Mouse (Mus musculus) layer of hippocampus, adult 8-10 months (tissue): Measurements from ENCODE around the gene Cfap97d1. TPM values are rescaled to one million over a fixed set of nuclear protein-coding genes. Genes with fewer than 3 reads are reported as not detected.

ENCODE experiments used
- DNase-seq, 2 experiments: peaks; one replicate each; pipeline ENCODE4 v3.0.0; 2022; ENCODE audit warnings: low spot score in 2 of 2
- total RNA-seq, 4 experiments: library from RNA; stranded (reverse); gene quantifications; 2 replicates each; pipeline ENCODE4 v1.2.4; 2022

Gene Cfap97d1
- total RNA-seq, 4 experiments from 2014 or later = not detected

DNA sequence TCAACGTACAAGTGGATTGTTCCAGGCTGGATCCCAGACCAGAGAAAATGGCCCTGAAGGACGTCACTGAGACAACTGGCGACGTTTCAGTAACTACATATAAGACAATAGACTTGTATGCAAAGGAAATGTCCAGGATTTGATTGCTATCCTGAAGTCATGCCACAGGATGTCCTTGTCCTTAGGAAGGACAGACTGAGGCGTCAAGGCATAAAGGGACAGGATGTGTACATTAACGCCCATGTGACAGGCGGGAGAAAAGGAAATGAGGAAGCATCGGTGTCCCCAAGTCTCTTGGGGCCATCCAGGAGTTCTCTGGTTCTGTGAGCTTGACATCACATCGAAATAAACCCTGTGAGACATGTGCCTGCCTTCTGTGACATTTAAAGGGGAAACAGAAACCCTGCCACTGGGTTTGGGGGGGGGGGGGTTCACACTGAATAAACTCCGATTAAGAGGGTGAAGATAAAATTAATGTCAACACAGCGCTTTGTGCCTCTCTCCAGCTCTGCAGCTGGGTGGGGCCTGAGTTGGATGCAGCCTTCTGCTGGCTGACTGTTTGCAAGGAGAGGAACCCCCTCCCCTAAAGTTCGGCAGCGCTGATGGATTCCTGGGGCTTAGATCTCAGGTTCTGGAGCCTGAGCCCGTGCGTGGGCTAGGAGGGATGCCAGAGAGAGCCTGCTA is 25.0 kb downstream of the Cfap97d1 start:
- DNase-seq = no peak

DNA sequence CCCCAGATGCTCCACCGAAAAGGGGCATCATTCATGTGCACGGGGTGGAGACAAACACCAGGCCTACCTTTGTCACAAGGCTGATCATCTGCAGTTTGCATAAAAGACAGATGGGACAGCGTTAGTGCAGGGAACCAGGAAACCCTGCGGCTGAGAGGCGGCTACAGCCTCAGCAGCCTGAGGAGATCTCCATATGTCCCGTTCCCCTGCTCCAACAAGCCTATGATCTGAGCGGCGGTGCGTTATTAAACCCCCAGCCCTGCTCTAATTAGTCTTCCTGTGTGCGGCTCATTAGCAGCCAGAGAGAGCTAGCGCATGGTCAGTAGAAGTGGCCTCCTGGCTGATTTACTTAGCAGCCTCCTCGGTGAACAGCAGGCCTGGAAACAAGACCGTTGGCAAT is 26.1 kb downstream of the Cfap97d1 start:
- DNase-seq = peak; percentile 56 to 60

DNA sequence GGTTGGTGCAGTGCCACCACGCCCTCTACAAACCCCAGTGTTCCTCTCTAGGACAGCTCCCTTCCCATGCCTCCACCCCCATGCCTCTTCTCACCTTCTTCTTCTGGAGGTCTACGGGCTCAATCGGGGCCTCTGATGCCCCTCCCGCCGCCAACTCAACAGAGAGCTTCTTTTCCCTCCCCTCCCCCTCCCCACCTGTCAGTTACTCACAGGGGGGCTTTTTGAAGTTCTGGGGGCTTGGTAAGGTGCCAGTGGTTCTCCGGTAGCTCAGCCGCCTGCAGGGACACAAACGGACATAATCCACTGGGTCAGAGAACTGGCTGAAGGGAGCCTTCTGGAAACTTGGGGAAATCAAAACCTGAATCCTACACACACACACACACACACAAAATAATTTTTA is 27.4 kb downstream of the Cfap97d1 start:
- DNase-seq = no peak

DNA sequence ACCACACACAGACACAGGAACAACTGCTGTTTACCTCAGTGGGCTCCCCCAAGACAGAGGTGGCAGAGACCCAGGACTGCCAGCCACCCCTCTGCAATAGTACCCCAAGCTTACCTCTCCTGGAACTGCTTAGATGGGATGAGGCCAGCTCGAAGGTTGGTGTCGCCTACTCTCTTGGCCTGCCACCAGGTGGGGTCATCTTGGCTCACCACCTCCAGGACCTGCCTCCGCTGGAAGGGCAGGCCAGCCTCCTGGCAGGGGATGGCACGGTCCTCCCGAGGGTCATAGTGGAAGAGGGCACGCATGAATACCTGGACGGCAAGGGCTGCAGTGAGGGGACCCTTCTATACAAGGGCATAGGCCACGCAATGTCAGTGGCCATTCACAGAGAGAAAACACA is 29.1 kb downstream of the Cfap97d1 start:
- no peak for DNase-seq

DNA sequence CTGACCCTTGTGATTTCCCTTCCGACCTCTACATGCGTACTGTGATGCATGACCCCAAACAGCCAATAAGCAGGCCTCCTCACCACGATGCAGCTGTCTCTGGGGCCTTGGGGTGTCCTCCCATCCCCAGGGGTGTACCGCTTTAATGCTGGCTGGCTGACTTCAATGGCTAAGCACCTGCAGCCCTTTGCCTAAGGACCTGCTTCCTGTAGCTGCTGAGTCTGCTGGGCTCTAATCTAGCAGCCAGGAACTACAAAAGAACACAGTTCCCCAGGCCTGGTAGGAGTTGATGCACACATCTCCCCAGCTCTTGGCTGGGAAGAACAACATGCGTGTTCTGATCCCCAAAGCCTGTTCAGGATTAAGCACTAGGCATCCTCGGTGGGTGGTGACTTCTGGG is 31.4 kb downstream of the Cfap97d1 start:
- DNase-seq = no peak

DNA sequence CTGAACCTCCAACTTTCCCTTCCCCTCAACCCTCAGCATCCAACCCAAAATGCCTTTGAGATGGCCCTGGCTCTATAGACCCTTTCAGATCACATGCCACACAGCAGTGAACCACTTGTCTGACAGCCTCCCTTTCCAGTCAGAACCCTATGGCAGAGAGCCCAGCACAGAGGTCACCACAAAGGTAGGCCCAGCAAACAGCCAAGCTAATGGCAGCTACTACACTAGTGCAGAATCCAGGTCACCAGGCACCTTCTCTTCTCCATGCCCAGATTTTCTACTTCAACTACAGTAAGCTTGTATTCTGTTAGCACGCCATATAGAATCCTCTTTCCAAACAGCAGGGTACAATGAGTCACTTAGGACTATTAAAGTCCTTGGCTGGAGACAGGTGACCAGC is 32.1 kb downstream of the Cfap97d1 start:
- no peak for DNase-seq

DNA sequence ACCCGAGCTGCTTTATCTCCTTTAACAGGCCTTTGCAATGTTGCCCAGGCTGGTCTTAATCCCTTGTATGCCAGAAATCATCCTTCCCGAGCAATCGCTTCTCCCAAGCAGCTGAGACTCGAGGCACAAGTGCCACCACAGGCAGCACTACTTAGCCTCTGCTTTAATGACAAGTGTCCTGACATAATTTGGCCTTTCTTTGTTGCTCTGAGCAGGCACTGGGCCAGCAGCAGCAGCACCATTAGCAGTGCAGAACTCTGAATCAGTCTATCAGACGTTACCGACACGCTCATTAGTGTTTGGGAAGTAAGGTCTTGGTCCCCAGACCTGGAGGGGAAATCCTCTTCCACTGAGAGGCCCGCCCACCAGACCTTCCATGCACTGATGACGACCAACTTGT is 35.7 kb downstream of the Cfap97d1 start:
- no peak for DNase-seq

DNA sequence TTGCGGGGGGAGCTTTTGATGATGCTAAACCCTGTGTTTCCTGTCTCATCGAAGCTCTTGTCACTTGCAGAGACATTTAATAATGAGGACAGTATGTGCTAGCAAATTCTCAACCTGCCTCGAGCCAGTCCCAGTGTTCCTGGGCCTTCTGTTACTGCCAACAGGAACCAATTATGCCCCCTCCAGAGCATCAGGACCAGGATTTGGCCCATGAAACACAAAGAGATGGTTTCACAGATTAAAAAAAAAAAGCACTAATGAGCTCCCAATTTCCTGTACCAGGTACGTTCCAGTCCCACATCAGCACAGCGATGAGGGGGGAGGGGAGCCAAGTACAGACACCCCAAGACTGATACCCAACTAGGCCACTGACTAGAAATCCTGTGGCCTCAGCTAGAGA is 37.1 kb downstream of the Cfap97d1 start:
- no peak for DNase-seq

DNA sequence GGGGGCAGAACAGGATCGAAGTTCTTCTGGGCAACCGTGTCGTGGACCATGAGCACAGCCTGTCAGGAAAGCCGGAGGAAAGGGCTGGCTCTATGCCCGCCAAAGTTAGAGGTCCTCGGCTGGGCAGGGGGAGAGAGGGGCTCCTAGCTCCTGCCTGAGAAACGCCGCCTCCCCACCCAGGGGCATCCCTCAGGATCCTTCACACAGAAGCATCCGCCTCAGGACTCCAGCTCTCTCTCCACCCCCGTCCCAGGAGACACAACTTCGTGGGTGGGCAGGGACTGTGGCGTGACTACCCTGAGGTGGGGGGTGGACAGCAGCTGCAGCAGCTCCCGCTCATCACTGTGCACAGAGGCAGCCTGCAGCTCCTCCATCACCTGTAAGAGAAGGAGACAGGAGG is 39.3 kb downstream of the Cfap97d1 start:
- no peak for DNase-seq

DNA sequence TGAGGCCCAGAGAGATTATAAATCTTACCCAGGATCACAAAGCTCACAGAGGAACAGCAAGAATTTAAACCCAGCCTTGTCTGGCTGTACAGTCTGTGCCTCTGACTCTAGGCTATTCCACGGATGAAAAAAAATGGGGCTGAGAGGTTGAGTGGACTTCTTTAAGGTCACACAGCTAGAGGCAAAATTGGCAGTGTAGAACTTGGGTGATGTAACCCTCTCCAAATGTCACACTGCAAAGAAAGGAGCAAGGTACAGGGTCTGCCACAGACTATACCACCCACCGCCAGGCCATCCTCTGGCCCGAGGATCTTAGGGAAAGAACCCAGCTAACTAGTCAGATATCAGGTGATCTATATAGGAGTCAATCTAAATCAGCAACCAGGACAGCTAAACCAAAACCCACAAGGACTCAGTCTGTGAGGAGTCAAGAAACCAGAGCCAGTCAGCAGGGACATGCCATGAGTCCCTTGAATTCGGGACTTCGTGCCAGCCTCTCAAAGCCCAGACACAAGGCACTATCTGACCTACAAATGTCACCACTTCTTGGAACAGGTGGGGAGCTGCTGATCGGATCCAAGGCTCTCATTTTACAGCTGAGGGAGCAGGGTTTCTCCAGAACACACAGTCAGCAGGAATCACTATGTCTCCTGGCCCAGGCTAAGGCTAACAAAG is 40.1 kb downstream of the Cfap97d1 start:
- no peak for DNase-seq

DNA sequence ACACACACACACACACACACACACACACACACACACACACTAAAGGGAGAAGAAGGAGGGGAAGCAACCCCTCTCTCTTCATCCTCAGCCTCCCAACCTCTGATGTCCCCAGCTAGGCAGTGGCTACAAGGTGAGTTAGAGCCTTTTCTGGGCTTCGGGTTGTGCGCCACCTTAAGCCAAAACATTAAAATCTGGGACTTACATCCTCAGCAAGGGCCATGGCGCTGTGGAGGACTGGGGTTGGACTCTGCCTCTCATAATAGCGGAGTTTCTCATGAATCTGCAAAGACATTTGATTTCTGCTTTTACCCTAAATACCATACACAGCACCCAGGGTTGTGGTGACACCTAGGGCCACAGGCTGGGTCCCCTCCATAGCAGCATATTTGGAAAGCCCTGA is 40.8 kb downstream of the Cfap97d1 start:
- no peak for DNase-seq

DNA sequence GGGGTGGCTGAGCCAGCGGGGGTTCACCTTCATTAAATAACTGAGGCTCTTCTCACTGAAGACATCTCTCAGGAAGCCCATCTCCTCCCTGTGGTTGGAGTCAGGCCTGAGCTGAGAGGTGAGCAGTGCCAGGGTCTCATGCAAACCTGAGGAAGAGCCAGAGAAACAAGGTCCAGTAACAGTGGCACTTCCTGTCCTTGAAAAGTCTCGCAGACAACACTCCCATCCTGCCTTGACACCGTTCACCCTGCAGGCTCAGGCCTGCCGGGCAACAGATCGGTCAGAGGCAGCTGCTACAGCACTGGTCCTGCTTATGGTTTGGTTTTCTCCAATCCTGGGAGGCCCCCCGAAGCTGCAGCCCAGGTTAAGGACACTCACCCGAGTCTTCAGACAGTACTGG is 41.3 kb downstream of the Cfap97d1 start:
- DNase-seq = no peak

DNA sequence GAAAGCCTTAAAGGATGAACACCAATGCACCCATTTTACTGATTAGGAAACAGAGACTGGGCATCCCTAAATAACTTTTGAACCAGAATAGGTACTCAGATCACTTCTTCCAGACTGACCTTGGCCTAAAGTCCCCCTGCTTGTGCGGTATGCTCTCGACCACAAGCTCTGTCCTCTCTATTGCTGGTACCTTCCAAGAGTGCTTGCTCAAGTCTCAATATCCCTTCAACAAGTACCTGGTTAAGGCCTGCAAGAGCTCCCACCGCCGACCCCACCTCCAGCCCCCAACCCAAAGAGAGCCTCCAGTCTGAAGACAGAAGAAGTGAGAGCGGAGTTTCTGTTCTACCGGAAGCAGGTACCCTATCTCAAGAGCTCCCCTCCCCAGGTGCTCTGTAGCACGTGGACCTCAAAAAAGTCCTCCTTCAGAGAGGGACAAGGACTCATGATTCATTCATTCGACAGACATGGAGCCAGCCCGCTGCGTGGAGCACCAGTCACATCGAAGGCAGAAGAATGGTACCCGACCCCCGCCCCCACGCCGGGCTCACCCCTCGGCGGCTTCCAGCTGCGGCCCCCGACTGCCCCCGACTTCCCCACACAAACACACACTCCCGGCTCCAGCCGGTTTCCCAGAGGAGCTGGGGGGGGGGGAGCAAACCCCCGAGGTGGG is 42.0 kb downstream of the Cfap97d1 start:
- DNase-seq = no peak

DNA sequence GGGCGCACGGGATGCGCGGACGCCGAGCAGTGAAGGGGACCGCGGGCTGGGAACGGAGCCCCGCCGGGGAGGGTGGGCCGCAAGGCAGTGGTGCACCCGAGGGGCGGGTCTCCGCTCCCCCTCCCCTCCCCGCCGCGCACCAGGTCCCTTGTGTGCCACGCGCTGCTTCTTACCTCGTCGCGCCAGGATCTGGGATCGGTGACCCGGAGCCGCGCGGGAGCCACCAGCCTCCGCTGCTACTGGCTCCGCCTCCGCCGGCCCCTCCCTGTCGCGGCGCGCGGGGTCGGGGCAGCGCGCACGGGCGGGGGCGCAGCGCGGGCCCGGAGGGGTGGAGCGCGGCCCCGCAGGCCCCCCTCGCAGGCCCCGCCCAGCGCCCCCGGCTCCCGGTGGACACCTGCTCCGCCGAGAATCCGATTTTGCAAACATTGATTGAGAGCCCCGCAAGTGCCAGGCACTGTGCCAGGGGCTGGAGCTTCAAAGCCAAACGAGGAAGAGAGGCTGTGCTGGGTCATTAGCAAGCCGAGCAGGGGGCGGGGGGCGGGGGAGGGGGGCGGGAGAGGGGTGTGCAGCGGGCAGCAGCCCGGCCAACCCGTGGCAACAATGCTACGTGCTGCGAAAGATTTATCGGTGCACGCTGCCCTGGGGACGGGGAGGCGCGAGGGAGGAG is 42.7 kb downstream of the Cfap97d1 start:
- peak in 1 of 2 experiments; percentile 47 for DNase-seq

DNA sequence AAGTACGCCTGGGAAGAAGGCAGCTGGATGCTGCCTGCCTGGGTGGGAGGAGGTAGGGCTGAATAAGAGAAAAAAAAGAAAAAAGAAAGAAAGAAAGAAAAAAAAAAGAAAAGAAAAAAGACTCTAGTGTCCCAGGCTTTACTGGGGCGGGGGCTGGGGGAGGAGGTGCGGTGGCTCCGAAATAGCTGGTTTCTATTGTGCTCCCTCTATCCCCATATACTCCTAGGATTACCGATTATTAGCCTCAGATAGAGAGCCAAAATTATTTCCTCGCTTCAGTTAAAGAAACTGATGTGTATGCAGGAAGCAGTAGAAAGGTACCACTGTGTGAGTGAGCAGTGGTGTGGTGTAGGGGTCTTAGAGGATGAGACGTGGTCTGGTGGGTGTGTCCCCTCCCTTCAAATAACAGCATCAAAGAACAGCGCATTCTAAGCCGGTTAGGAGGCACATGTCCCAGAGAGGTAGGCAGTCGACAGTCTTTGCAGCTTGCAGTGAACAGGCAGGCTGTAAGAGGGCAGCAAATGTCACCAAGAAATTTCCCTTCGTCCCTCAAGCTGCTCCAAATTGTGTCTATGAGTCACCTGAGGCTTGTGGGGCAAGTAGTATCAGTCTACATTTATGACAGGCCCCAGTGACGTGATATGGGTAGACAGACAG is 43.4 kb downstream of the Cfap97d1 start:
- DNase-seq = no peak

DNA sequence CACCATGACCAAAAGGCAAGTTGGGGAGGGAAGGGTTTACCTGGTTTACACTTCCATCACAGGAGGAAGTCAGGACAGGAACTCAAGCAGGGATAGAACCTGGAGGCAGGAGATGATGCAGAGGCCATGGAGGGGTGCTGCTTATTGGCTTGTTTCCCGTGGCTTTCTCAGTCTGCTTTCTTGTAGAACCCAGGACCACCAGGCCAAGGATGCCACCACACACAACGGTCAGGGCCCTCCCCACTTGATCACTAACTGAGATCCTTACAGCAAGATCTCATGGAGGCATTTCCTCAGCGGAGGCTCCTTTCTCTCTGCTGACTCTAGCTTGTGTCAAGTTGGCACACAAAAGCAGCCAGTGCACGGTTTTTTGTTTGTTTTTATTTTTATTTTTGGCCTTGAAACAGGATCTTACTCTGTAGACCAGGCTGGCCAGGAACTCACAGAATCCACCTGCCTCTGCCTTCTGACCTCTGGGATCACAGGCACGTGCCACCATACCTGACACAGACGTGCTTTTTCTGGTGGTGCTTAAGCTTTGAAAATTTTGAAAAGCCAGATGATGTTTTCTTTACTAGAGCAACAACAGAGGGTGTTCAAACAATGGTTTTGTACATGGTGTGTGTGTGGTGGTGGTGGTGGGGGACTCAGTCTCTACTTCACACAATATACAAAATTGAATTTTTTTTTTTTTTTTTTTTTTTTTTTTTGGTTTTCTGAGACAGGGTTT is 44.2 kb downstream of the Cfap97d1 start, which contains the start of gene Mpp3:
Gene Mpp3 (minus strand): TSS at position 375 of the 730 bp plus-strand sequence.
- no peak for DNase-seq

DNA sequence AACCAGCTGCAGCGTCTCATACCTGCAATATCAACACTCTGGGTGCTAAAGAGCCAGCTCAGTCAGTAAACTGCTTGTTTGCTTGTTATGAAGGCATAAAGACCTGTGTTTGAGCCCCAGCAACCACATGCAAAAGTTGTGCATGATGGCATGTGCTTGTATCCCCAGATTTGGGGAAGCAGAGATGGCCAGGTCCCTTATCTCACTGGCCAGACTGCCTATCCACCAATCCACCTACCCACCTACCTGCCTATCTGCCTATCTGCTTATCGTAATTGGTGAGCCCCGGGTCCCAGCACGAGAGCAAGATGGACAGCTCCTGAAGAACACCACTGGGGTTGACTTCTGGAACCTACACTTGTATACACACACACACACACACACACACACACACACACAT is 45.2 kb downstream of the Cfap97d1 start:
- DNase-seq = no peak

DNA sequence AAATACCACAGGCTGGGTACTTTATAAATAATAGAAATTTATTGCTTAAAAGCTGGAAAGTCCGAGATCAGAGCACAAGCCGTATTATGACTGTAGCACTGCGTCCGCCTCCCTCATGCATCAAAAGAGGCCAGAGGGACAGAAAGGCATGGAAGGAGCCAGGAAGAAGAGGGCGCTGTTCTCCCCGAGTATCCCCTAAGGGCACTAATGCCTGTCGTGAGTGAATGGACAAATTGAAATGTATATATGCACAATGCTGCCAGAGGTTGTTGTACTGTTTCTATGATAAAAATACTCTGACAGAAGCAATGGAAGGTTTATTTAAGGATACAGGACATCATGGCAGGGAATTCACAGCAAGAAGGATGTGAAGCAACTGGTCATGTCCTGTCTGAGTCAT is 45.9 kb downstream of the Cfap97d1 start:
- DNase-seq = no peak

DNA sequence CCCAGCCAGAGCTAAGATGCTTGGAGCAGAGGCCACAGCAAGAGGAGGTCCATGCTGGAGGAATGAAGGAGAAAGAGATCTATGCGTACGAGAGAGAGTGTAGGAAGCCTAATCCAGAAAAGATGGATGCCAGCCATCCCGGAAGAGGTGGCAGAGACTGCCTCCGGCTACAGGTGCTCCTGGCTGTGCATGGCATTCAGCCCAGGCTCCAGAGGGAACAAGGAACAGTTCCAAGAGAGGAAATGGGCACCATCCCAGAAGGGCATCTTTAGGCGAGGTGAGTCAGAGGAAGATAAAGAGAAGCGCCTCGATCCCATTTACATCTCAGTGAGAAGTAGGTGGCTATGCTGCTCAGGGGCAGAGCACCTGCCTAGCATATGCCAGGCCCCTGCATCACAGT is 47.1 kb downstream of the Cfap97d1 start:
- peak; percentile 43 to 46 for DNase-seq

DNA sequence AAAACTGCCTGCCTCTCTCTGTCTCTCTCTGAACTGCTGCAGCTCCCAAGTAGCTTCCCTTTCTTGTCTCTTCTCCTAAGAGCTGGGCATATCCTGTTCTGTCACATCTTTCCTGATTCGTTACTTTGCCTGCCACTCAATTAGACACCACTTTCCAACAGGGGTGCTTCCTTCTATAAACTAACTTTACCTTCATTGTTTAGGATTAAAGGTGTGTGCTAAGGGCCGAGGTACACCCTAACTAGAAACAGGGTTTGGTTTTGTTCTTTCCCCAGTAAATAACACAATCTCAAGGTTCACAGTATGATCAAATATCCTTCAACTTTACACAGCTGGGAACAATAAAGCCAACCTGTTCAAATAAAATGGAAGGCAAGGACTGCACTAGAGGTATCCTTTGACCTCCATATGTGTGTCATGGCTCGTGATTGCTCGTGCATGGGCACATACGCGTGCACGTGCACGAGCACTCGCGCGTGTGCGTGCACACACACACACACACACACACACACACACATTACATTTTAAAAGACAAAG is 49.0 kb downstream of the Cfap97d1 start:
- DNase-seq = no peak

DNA sequence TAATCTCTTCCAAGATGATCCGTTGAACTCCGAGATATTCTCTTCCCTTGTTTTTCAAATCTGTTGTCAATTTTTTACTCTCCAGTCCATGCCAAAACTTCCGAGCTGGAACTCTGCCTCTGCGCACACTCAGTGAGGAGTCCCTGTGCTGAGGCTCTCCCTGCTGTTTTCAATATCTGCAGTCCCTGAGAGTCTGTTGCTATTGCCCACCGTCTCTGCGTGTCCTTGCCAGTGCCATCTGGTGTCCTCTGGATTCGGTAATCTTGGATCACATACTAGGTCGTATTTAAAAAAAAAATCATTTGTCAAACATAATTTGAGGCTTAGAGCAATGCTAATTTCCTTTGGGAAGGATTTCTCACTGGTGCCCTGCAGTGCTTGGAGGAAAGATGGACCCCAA is 50.8 kb downstream of the Cfap97d1 start:
- peak; percentile 48 to 60 for DNase-seq
